Comparison of ENCODE assay signal across 8 mouse cellular contexts in genomic region chr5:64343972-64344700, GRCm38 (mm10).
DNase-seq lines count a peak whose midpoint lies in the region; ATAC-seq and TF ChIP-seq lines count a peak whose summit lies in the region.

No protein-coding gene starts in this region.

- WGBS in forebrain, embryonic 10.5 days, result 57% methylated on average over 5 of the region's 5 CpGs
- WGBS in forebrain, embryonic 16.5 days, result 42% methylated on average over 5 of the region's 5 CpGs
- WGBS in bone marrow, adult 2 months, result 27% methylated on average over 5 of the region's 5 CpGs
- WGBS in limb, embryonic 13.5 days, result 52% methylated on average over 5 of the region's 5 CpGs
- WGBS in midbrain, embryonic 12.5 days, result 47% methylated on average over 5 of the region's 5 CpGs

- H3K9ac ChIP-seq in forebrain, embryonic 16.5 days (replicated peaks; ENCODE audit: low read depth, low read length), result no peak overlapping the region
- no peak overlapping the region for H3K9ac ChIP-seq in limb, embryonic 13.5 days
- no peak overlapping the region for H3K9ac ChIP-seq in midbrain, embryonic 12.5 days (replicated peaks)

- intact Hi-C loops in heart, postnatal 14 days (cut with DNase I), result no loop called here

- H3K27me3 ChIP-seq in forebrain, embryonic 10.5 days (ENCODE audit: poor library complexity, severe bottlenecking), result no peaks in the 10 kb centered on the region
- no peaks in the 10 kb centered on the region for H3K27me3 ChIP-seq in forebrain, embryonic 16.5 days (replicated peaks; ENCODE audit: control insufficient read depth, insufficient read depth, low read length)
- no peaks in the 10 kb centered on the region for H3K27me3 ChIP-seq in limb, embryonic 13.5 days
- no peaks in the 10 kb centered on the region for H3K27me3 ChIP-seq in midbrain, embryonic 12.5 days

- no peaks in the 10 kb centered on the region for H3K9me3 ChIP-seq in forebrain, embryonic 10.5 days
- no peaks in the 10 kb centered on the region for H3K9me3 ChIP-seq in forebrain, embryonic 16.5 days (ENCODE audit: control insufficient read depth, low read length)
- no peaks in the 10 kb centered on the region for H3K9me3 ChIP-seq in limb, embryonic 13.5 days
- no peaks in the 10 kb centered on the region for H3K9me3 ChIP-seq in midbrain, embryonic 12.5 days

- ATAC-seq in forebrain, embryonic 16.5 days, result no peak; the same call in 1 of the 2 replicates
- no peak for ATAC-seq in limb, embryonic 13.5 days (ENCODE audit: low FRiP score, low read depth)
- ATAC-seq in midbrain, embryonic 12.5 days (ENCODE audit: low FRiP score, low read depth), result no peak
- no peak for ATAC-seq in activated CD4-positive, CD25-positive, alpha-beta regulatory T cell, adult 4 months

- peaks cover 26% of the 10 kb centered on the region for H3K4me1 ChIP-seq in forebrain, embryonic 10.5 days
- peaks cover 4% of the 10 kb centered on the region; the same call in 1 of the 2 replicates for H3K4me1 ChIP-seq in forebrain, embryonic 16.5 days (replicated peaks; ENCODE audit: control insufficient read depth, insufficient read depth, low read length)
- H3K4me1 ChIP-seq in bone marrow, adult 2 months (ENCODE audit: control insufficient read depth, insufficient read depth, low read length), result peaks cover 2% of the 10 kb centered on the region
- H3K4me1 ChIP-seq in limb, embryonic 13.5 days, result peaks cover 36% of the 10 kb centered on the region
- H3K4me1 ChIP-seq in midbrain, embryonic 12.5 days, result peaks cover 24% of the 10 kb centered on the region

- peaks cover 55% of the 10 kb centered on the region for H3K36me3 ChIP-seq in forebrain, embryonic 10.5 days (replicated peaks)
- no peaks in the 10 kb centered on the region for H3K36me3 ChIP-seq in forebrain, embryonic 16.5 days (ENCODE audit: control insufficient read depth, insufficient read depth)
- H3K36me3 ChIP-seq in limb, embryonic 13.5 days, result peaks cover 31% of the 10 kb centered on the region
- no peaks in the 10 kb centered on the region for H3K36me3 ChIP-seq in midbrain, embryonic 12.5 days

- no peak overlapping the region for H3K4me2 ChIP-seq in forebrain, embryonic 16.5 days (ENCODE audit: low read length)
- no peak overlapping the region for H3K4me2 ChIP-seq in limb, embryonic 13.5 days (replicated peaks)
- H3K4me2 ChIP-seq in midbrain, embryonic 12.5 days (replicated peaks), result no peak overlapping the region

- TF ChIP-seq POLR2A in bone marrow, adult 2 months (IDR thresholded peaks at IDR 0.05; ENCODE audit: borderline replicate concordance, control insufficient read depth, low read depth, low read length), result no peak

- H3K27ac ChIP-seq in forebrain, embryonic 10.5 days, result peak overlapping the region; percentile 68
- no peak overlapping the region for H3K27ac ChIP-seq in forebrain, embryonic 16.5 days (ENCODE audit: low read length)
- peak overlapping the region; percentile 34 for H3K27ac ChIP-seq in bone marrow, adult 2 months (ENCODE audit: control insufficient read depth, insufficient read depth, low read depth, low read length, poor library complexity)
- peak overlapping the region; percentile 3; the same call in 1 of the 2 replicates for H3K27ac ChIP-seq in limb, embryonic 13.5 days
- peak overlapping the region; percentile 40 for H3K27ac ChIP-seq in midbrain, embryonic 12.5 days (replicated peaks)

- TF ChIP-seq CTCF in bone marrow, adult 2 months (IDR thresholded peaks at IDR 0.05; ENCODE audit: control insufficient read depth, insufficient read depth, low read length), result peak; percentile 59

- DNase-seq in forebrain, embryonic 10.5 days (ENCODE audit: extremely low spot score, low spot score), result no peak
- peak; percentile 50 to 54 for DNase-seq in heart, postnatal 14 days
- DNase-seq in urinary bladder, postnatal 4 days (ENCODE audit: low spot score in 2 of 2), result no peak

- H3K4me3 ChIP-seq in forebrain, embryonic 10.5 days, result no peak overlapping the region
- H3K4me3 ChIP-seq in forebrain, embryonic 16.5 days (replicated peaks; ENCODE audit: low read length), result no peak overlapping the region
- H3K4me3 ChIP-seq in bone marrow, adult 2 months (replicated peaks; ENCODE audit: control insufficient read depth, low read depth, low read length), result no peak overlapping the region
- no peak overlapping the region for H3K4me3 ChIP-seq in limb, embryonic 13.5 days
- H3K4me3 ChIP-seq in midbrain, embryonic 12.5 days, result no peak overlapping the region

Comparison
In these comparisons a context has a peak if more than half of its experiments do, and no peak if none do; other contexts are left out.
1. DNase-seq: peak in heart, postnatal 14 days (2 of 2); none in forebrain, embryonic 10.5 days (single experiment) and urinary bladder, postnatal 4 days (0 of 2).